Mouse (Mus musculus) midbrain, embryonic 12.5 days (tissue): ENCODE results near the gene Hyal2. TPM values are rescaled to one million over a fixed set of nuclear protein-coding genes. Genes with fewer than 3 reads are reported as not detected.
"Not testable (repeated sequence)": the region's sequence is repeated elsewhere in the genome, so short reads cannot be mapped to it uniquely, and the experiment has no call there.

Experiments used
- ATAC-seq: fragments of 200-750 bp; cut with Nextera tagmentation; 2 replicates; pipeline ENCODE4 v1.8.0; 2017; ENCODE audit warnings: low read depth, moderate TSS enrichment, moderate library complexity; ENCODE audit not compliant: low FRiP score
- H3K27ac ChIP-seq: fragments of 300-500 bp; sonication (generic); replicated peaks from 2 replicates; pipeline ENCODE4 v1.5.1; 2016; ENCODE audit warnings: mild to moderate bottlenecking
- H3K27me3 ChIP-seq: fragments of 300-500 bp; sonication (generic); 2 replicates; pipeline ENCODE4 v1.6.1; 2016; ENCODE audit warnings: mild to moderate bottlenecking
- H3K36me3 ChIP-seq: fragments of 300-500 bp; sonication (generic); 2 replicates; pipeline ENCODE4 v1.6.1; 2016
- H3K4me1 ChIP-seq: fragments of 300-500 bp; sonication (generic); 2 replicates; pipeline ENCODE4 v1.6.1; 2016
- H3K4me2 ChIP-seq: fragments of 300-500 bp; sonication (generic); replicated peaks from 2 replicates; pipeline ENCODE4 v1.6.1; 2016; ENCODE audit warnings: mild to moderate bottlenecking, moderate library complexity
- H3K4me3 ChIP-seq: fragments of 300-500 bp; sonication (generic); 2 replicates; pipeline ENCODE4 v1.5.1; 2016; ENCODE audit warnings: mild to moderate bottlenecking
- H3K9ac ChIP-seq: fragments of 300-500 bp; sonication (generic); replicated peaks from 2 replicates; pipeline ENCODE4 v1.6.1; 2016; ENCODE audit warnings: mild to moderate bottlenecking, moderate library complexity
- H3K9me3 ChIP-seq: fragments of 300-500 bp; sonication (generic); 2 replicates; pipeline ENCODE4 v1.6.1; 2016; ENCODE audit warnings: mild to moderate bottlenecking
- WGBS: fragments of 180-500 bp; shearing (Covaris S2); methylation state at CpG from one replicate; pipeline ENCODE4 v1.1.7; 2016; 5-methylcytosine and 5-hydroxymethylcytosine counted together
- polyA plus RNA-seq: library from polyadenylated mRNA; unstranded; fragments of >200 nt; fragmentation: Nextera tagmentation; extraction: Ambion mirVana; gene quantifications from 2 replicates; pipeline ENCODE4 v1.2.1, GENCODE M21; 2016

Gene Hyal2
- polyA plus RNA-seq, 1 experiment from 2014 or later: 116 TPM

DNA sequence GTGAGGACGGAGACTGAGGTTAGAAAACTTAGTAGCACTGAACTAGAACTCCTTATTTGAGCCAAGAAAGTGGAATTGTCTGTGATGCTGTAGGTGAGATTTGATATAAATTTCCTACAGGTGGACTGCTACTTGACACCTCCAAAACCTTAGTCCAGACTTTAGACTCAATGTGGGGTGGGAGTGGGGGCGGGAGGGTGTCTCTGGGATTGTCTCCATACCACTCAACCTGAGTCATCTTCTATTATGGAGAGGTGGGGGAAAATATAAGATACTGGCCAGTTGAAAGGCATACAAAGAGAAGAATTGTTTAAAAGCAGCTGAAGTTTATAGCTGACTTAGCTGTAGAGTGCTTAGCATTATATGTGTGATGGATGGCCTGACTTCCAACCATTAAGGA is 12.0 kb upstream of the Hyal2 start:
- H3K27me3 ChIP-seq: peaks cover 30% of the 10 kb centered on the region
- WGBS: 42% methylated on average over 2 of the region's 2 CpGs

GRCm38 (mm10) chr9:107556346-107556745 is 11.4 kb upstream of the Hyal2 start:
- Histone ChIP-seq H3K27me3 (peaks cover 23% of the 10 kb centered on the region), H3K27ac (no peak overlapping the region), H3K4me3 (0 out of 2 replicates have a peak overlapping the region, but pooled peaks have one; percentile 5), H3K4me1 (peaks cover 44% of the 10 kb centered on the region), H3K36me3 (peaks cover 47% of the 10 kb centered on the region), H3K9ac (no peak overlapping the region), H3K4me2 (peak overlapping the region; percentile 94), H3K9me3 (no peaks in the 10 kb centered on the region)
- no peak for ATAC-seq
- WGBS: 88% methylated on average over 3 of the region's 3 CpGs

More for the DNA sequence above, 12.0 kb upstream of the Hyal2 start:
- H3K27ac ChIP-seq: no peak overlapping the region
- peak overlapping the region; percentile 94 for H3K4me2 ChIP-seq
- H3K9me3 ChIP-seq: no peaks in the 10 kb centered on the region
- H3K9ac ChIP-seq: peak overlapping the region; percentile 75
- no peak for ATAC-seq
- peaks cover 40% of the 10 kb centered on the region for H3K36me3 ChIP-seq
- peaks cover 51% of the 10 kb centered on the region for H3K4me1 ChIP-seq
- H3K4me3 ChIP-seq: peak overlapping the region; percentile 79

DNA sequence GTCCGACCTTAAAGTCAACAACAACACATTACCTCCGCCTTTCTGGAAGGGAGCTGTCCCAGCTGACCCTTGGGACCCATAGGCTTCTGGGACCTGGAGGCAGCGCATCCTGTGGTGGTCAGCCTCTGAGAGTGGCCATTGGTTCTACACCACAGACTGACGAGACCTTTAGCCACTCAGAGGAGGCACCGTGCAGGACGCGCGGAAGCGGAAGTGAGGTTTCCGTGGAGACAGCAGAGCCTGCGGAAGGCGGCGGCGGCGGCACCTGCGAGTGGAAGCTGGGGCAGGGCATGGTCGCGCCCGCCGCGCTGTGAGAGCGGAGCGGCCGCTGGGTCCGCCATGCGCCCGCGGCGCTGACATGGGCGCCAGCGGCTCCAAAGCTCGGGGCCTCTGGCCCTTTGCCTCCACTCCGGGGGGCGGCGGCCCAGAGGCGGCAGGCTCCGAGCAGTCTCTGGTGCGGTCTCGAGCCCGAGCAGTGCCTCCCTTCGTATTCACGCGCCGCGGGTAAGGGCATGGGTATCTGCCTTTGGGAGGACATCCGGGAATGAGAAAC is 4.6 kb upstream of the Hyal2 start, which contains the start of gene Tusc2:
TSS of gene Tusc2 (plus strand) at position 227 of the 553 bp plus-strand sequence.
- Histone ChIP-seq H3K9ac (peak within 1 kb of the TSS; percentile 88), H3K4me3 (peak within 1 kb of the TSS; percentile 88), H3K4me1 (peaks cover 29% of the 10 kb centered on the region), H3K36me3 (peaks cover 58% of the 10 kb centered on the region), H3K27me3 (no peaks in the 10 kb centered on the region), H3K4me2 (peak within 1 kb of the TSS; percentile 81), H3K9me3 (no peaks in the 10 kb centered on the region), H3K27ac (peak within 1 kb of the TSS; percentile 63)
- under 1% methylated on average over 39 of the region's 46 CpGs for WGBS
- ATAC-seq: peak; percentile 96

DNA sequence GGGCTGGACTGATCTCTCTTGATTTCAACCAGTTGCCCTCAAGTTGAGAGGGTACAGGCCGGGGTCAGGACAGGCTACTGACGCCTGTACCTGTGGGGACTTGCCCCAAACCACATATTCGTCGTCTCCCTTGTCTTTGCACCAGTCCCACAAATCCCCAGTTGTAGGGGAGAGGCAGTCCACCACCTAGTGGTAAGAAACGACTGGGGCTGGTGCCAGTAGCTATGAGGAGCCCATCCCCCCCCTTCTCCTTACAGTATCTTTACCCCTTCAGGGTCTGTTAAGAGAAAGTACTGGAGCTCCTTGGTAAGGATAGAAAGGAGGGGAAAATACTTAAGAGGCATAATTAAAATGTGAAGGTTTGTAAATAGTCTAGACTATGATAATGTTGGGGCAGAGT is 2.2 kb upstream of the Hyal2 start:
- H3K27ac ChIP-seq, H3K9ac ChIP-seq, H3K4me2 ChIP-seq, H3K4me3 ChIP-seq, H3K9me3 ChIP-seq, H3K27me3 ChIP-seq, ATAC-seq: not testable (repeated sequence)
- H3K4me1 ChIP-seq: peaks cover 40% of the 10 kb centered on the region
- peaks cover 36% of the 10 kb centered on the region for H3K36me3 ChIP-seq
- 50% methylated on average over 5 of the region's 5 CpGs for WGBS

- H3K4me1 ChIP-seq: peaks cover 47% of the 10 kb centered on the region
- no peaks in the 10 kb centered on the region for H3K9me3 ChIP-seq
- no peak overlapping the region for H3K4me2 ChIP-seq
- 60% methylated on average over 15 of the region's 15 CpGs for WGBS
- H3K36me3 ChIP-seq: peaks cover 36% of the 10 kb centered on the region
- H3K9ac ChIP-seq: no peak overlapping the region
- no peak overlapping the region for H3K27ac ChIP-seq
- ATAC-seq: no peak
- H3K27me3 ChIP-seq: no peaks in the 10 kb centered on the region
- H3K4me3 ChIP-seq: no peak overlapping the region
Observed at GRCm38 (mm10) chr9:107566041-107566709, 1.6 kb upstream of the Hyal2 start.

GRCm38 (mm10) chr9:107566855-107567254 is 890 bp upstream of the Hyal2 start:
- Histone ChIP-seq H3K9me3 (no peaks in the 10 kb centered on the region), H3K36me3 (peaks cover 36% of the 10 kb centered on the region), H3K4me1 (peaks cover 53% of the 10 kb centered on the region), H3K4me3 (no peak overlapping the region), H3K4me2 (no peak overlapping the region), H3K27me3 (no peaks in the 10 kb centered on the region), H3K9ac (no peak overlapping the region), H3K27ac (no peak overlapping the region)
- 75% methylated on average over 3 of the region's 3 CpGs for WGBS
- ATAC-seq: no peak

DNA sequence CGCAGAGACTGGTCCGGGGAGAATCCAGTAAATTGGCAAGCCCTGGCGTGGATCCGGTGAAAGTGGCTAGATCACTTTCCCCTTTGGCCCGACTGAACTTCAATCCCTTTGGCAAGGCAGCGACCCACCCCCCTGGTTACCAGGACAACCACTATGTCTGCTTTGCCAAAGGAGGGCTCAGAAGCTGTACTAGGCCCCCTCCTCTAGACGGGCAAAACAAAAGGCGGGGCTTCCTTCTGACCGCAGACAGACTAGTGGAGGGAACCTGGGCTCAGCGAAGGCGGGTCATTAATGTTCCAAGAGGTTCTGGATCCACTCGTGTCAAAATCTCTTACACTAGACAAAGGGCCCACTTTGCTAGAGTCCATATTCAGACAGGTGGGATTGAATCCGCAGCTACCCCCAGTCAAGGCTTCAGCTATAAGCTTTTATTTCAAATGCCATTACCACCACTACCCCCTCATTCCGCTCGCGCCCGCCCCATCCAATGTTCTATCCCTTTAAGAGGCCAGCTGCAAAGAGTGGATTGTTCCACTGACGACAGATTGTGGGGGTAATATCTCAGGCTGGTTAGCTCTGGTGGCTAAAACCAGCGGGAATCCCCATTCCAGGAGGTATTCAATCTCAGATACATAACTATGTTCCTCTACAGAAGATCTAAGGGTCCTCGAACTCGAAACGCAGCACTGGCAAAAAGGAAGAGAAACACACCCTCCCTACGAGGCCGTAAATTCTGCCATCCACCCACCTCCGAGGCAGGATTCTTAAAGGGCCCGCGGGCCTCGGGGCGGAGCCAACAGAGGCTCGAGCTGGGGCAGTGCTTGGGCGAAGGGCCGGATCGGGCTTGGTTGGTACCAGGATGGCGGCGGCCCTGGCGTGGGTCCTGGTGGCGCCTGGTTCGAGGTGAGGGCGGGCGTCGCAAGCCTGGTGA is 851 bp downstream of the Hyal2 start:
- H3K27me3 ChIP-seq: no peaks in the 10 kb centered on the region
- ATAC-seq: peak; percentile 84
- H3K4me3 ChIP-seq: peak overlapping the region; percentile 92
- under 1% methylated on average over 41 of the region's 41 CpGs for WGBS
- H3K4me1 ChIP-seq: peaks cover 50% of the 10 kb centered on the region
- H3K36me3 ChIP-seq: peaks cover 48% of the 10 kb centered on the region
- H3K9me3 ChIP-seq: no peaks in the 10 kb centered on the region
- peak overlapping the region; percentile 91 for H3K9ac ChIP-seq
- peak overlapping the region; percentile 87 for H3K27ac ChIP-seq
- H3K4me2 ChIP-seq: peak overlapping the region; percentile 95

DNA sequence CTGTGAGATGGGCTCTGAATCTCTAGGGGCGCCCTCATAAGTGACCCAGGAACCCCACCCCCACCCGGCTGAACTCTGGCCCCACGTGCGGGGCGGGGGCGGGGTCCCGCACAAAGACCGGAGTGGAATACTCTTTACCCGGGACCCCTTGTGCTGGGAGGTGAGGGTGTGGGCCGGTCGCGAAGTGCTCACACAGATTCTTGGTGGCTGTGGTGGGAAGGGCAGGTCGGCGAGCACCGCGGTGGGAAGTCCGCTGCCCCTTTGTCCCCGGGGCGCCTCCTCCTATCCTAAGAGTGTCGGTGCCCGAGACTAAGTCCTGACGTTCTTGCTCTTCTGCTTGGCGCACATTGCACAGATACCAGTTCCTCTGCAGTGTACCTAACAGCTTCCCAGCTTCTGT is 1.5 kb downstream of the Hyal2 start:
- Histone ChIP-seq H3K27ac (peak overlapping the region; percentile 87), H3K27me3 (no peaks in the 10 kb centered on the region), H3K9me3 (no peaks in the 10 kb centered on the region), H3K4me1 (peaks cover 44% of the 10 kb centered on the region), H3K4me3 (peak overlapping the region; percentile 92), H3K4me2 (peak overlapping the region; percentile 95), H3K9ac (peak overlapping the region; percentile 91), H3K36me3 (peaks cover 52% of the 10 kb centered on the region)
- 0% methylated on average over 23 of the region's 23 CpGs for WGBS
- ATAC-seq: peak; percentile 19

GRCm38 (mm10) chr9:107570016-107570415 is 2.3 kb downstream of the Hyal2 start:
- no peak for ATAC-seq
- Histone ChIP-seq H3K27me3 (no peaks in the 10 kb centered on the region), H3K9ac (peak overlapping the region; percentile 91), H3K4me2 (peak overlapping the region; percentile 95), H3K27ac (peak overlapping the region; percentile 87), H3K4me1 (peaks cover 42% of the 10 kb centered on the region), H3K4me3 (peak overlapping the region; percentile 92), H3K9me3 (no peaks in the 10 kb centered on the region), H3K36me3 (peaks cover 52% of the 10 kb centered on the region)
- 46% methylated on average over 13 of the region's 13 CpGs for WGBS

DNA sequence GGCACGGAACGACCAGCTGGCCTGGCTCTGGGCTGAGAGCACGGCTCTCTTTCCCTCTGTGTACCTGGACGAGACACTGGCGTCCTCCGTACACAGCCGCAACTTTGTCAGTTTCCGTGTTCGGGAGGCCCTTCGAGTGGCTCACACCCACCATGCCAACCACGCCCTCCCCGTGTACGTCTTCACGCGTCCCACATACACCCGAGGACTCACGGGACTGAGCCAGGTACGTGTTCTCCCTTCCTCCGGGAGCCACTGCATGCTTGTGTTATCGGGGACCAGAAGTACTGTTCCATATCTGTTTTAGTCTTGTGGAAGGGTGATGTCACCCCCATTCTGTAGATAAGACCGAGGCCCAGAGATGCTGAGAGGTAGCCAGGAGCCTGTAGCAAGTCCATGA is 3.1 kb downstream of the Hyal2 start:
- no peaks in the 10 kb centered on the region for H3K9me3 ChIP-seq
- no peak overlapping the region for H3K27ac ChIP-seq
- 96% methylated on average over 21 of the region's 21 CpGs for WGBS
- peak overlapping the region; percentile 91; the same call in 1 of the 2 replicates for H3K9ac ChIP-seq
- no peaks in the 10 kb centered on the region for H3K27me3 ChIP-seq
- peaks cover 45% of the 10 kb centered on the region for H3K36me3 ChIP-seq
- peak overlapping the region; percentile 92 for H3K4me3 ChIP-seq
- peaks cover 42% of the 10 kb centered on the region for H3K4me1 ChIP-seq
- peak overlapping the region; percentile 95 for H3K4me2 ChIP-seq
- no peak for ATAC-seq

DNA sequence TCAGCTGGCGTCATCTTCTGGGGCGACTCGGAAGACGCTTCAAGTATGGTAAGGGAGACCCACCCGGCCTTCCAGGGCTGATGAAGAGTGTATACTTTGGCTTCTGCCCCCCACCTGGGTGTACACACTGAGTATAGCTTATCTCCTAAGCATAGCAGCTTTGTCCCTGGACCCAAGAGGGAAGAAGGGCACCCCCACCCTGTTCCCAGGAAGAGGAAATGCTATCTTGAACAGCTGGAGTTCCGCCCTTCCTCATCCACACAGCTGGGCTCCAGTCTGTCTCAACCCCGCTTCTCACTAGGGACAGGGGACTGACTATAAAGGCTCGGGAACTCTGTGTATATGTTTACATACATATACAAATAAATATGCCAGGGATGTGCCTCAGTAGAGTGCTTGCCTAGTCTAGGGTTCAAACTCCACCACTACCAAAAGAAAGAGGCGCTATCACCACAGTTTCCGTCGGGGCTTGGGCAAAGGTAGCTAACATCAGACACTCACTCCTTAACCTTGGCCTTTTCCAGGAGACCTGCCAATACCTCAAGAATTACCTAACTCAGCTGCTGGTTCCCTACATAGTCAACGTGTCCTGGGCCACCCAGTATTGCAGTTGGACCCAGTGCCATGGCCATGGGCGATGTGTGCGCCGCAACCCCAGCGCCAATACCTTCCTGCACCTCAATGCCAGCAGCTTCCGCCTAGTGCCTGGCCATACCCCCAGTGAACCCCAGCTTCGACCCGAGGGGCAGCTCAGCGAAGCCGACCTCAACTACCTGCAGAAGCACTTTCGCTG is 4.0 kb downstream of the Hyal2 start:
- Histone ChIP-seq H3K4me2 (peak overlapping the region; percentile 95), H3K27ac (no peak overlapping the region), H3K9me3 (no peaks in the 10 kb centered on the region), H3K4me1 (peaks cover 39% of the 10 kb centered on the region), H3K27me3 (no peaks in the 10 kb centered on the region), H3K4me3 (0 out of 2 replicates have a peak overlapping the region, but pooled peaks have one; percentile 3), H3K9ac (no peak overlapping the region; the same call in 1 of the 2 replicates), H3K36me3 (peaks cover 45% of the 10 kb centered on the region)
- no peak for ATAC-seq
- WGBS: 96% methylated on average over 22 of the region's 22 CpGs
